Mouse (Mus musculus): ENCODE results near the gene Mov10l1.

DNA sequence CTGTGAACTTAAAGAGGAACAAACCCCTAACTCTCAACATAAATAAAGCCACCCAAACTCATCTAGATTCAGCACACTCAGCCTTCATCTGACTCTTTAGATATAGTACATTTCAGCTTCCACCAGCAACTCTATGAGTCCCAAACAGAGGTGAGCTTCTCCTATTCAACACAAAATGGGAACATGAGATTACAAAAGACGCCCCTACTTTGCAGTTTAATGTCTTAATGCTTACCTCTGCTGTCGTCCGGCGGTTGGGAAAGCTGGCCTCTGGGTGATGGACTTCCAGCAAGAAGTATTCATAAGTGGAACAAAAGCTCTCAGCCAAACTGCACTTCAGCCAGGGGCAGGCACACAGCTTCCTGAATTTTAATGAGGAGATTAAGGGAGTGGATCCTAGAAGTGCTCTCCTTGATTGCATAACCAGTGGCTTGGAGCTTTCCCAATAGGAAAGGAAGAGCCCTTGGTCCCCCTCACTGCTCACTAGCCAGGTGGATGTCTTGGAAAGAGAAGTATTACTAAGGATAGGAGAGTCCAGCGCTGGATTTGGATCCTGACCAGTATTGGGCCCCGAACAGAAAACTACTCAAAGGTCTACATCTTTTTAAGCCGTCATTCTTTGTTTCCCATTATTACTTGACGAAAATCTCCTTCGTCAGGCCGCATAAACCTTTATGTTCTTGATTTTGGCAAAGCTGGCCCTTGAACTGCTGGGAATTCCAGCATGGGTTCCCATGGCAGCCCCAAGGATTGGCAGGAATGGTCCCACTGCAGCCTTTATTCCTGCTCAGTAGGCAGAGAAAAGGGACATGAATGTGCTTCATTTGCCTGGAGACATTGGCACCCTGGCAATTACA lies 4.2 kb upstream of the Mov10l1 start, which contains the start of gene Mlc1:
- TF ChIP-seq CHD2 (IDR thresholded peaks at IDR 0.05; ENCODE audit: low read depth, low read length), result no peak
- no peak for TF ChIP-seq ZC3H11A (IDR thresholded peaks at IDR 0.05; ENCODE audit: borderline replicate concordance, low read depth, low read length)
- no peak for TF ChIP-seq HCFC1 (IDR thresholded peaks at IDR 0.05; ENCODE audit: borderline replicate concordance, insufficient read depth, low read length)
- no peak for TF ChIP-seq MAFK (IDR thresholded peaks at IDR 0.05; ENCODE audit: insufficient read depth, low read depth, low read length)
- TF ChIP-seq ZNF384 (IDR thresholded peaks at IDR 0.05; ENCODE audit: low read depth, low read length), result no peak
